In genomic region chr7:73120276-73120675, GRCm38 (mm10) we compare ENCODE assay signal across 16 mouse cellular contexts.
DNase-seq lines count a peak whose midpoint lies in the region; ATAC-seq lines count a peak whose summit lies in the region.
"Had no signal": no experiment of that assay in that cellular context is flagged by ENCODE, and none has a peak within 500 bp of the region (broad histone marks: within the 10 kb centered on the region; RNA-seq: fewer than 3 reads in every experiment).

No protein-coding gene starts in this region.

- peak; percentile 51 for DNase-seq in embryonic facial prominence, embryonic 11.5 days (ENCODE audit: low spot score)
- DNase-seq in embryonic facial prominence, embryonic 10.5 days (ENCODE audit: low spot score): no peak
- DNase-seq in heart, postnatal 4 days: peak; percentile 26
- DNase-seq in heart, postnatal 25 days (ENCODE audit: low spot score): no peak
- DNase-seq in right cerebral cortex, postnatal 25 days: peak; percentile 14
- no peak for DNase-seq in right cerebral cortex, postnatal 14 days
- no peak for DNase-seq in adrenal gland, adult (ENCODE audit: inconsistent age in 2 of 2, low spot score in 1 of 2)
- DNase-seq: cerebellum, adult 11-12 months; cerebellum, postnatal 36 days; lung, postnatal 36 days had no signal

- H3K9me3 ChIP-seq in embryonic facial prominence, embryonic 11.5 days (replicated peaks; ENCODE audit: control insufficient read depth, low read length): no peaks in the 10 kb centered on the region
- no peaks in the 10 kb centered on the region for H3K9me3 ChIP-seq in embryonic facial prominence, embryonic 10.5 days
- no peaks in the 10 kb centered on the region for H3K9me3 ChIP-seq in limb, embryonic 15.5 days
- H3K9me3 ChIP-seq: liver, embryonic 15.5 days; midbrain, embryonic 10.5 days had no signal

- WGBS in embryonic facial prominence, embryonic 11.5 days: 51% methylated on average over 9 of the region's 9 CpGs
- 66% methylated on average over 9 of the region's 9 CpGs for WGBS in embryonic facial prominence, embryonic 10.5 days
- WGBS in limb, embryonic 15.5 days: 40% methylated on average over 9 of the region's 9 CpGs

- H3K27ac ChIP-seq in embryonic facial prominence, embryonic 11.5 days (replicated peaks; ENCODE audit: low read depth, low read length): no peak overlapping the region
- H3K27ac ChIP-seq in embryonic facial prominence, embryonic 10.5 days (replicated peaks): no peak overlapping the region
- no peak overlapping the region for H3K27ac ChIP-seq in limb, embryonic 15.5 days
- H3K27ac ChIP-seq: liver, embryonic 15.5 days; midbrain, embryonic 10.5 days had no signal

- H3K4me3 ChIP-seq in embryonic facial prominence, embryonic 11.5 days (ENCODE audit: low read depth, low read length): no peak overlapping the region
- H3K4me3 ChIP-seq in embryonic facial prominence, embryonic 10.5 days: no peak overlapping the region
- no peak overlapping the region for H3K4me3 ChIP-seq in limb, embryonic 15.5 days
- H3K4me3 ChIP-seq: liver, embryonic 15.5 days; midbrain, embryonic 10.5 days; myocyte had no signal

- H3K4me1 ChIP-seq in embryonic facial prominence, embryonic 11.5 days (ENCODE audit: control insufficient read depth, insufficient read depth, low read length): no peaks in the 10 kb centered on the region
- H3K4me1 ChIP-seq in embryonic facial prominence, embryonic 10.5 days: peaks cover 15% of the 10 kb centered on the region
- peaks cover 17% of the 10 kb centered on the region for H3K4me1 ChIP-seq in limb, embryonic 15.5 days
- H3K4me1 ChIP-seq: liver, embryonic 15.5 days had no signal

- H3K27me3 ChIP-seq in embryonic facial prominence, embryonic 11.5 days (ENCODE audit: control insufficient read depth, insufficient read depth, low read length): no peaks in the 10 kb centered on the region
- peaks cover 1% of the 10 kb centered on the region; the same call in 1 of the 2 replicates for H3K27me3 ChIP-seq in embryonic facial prominence, embryonic 10.5 days (replicated peaks; ENCODE audit: low read depth, poor library complexity, severe bottlenecking)
- H3K27me3 ChIP-seq in limb, embryonic 15.5 days: no peaks in the 10 kb centered on the region
- H3K27me3 ChIP-seq: liver, embryonic 15.5 days; Patski had no signal

- no peak overlapping the region for H3K9ac ChIP-seq in embryonic facial prominence, embryonic 11.5 days (replicated peaks; ENCODE audit: low read length)
- H3K9ac ChIP-seq in limb, embryonic 15.5 days: no peak overlapping the region
- H3K9ac ChIP-seq: liver, embryonic 15.5 days had no signal

- H3K36me3 ChIP-seq in embryonic facial prominence, embryonic 11.5 days (replicated peaks; ENCODE audit: control insufficient read depth, insufficient read depth, low read depth, low read length): no peaks in the 10 kb centered on the region
- H3K36me3 ChIP-seq in embryonic facial prominence, embryonic 10.5 days (replicated peaks): no peaks in the 10 kb centered on the region
- no peaks in the 10 kb centered on the region for H3K36me3 ChIP-seq in limb, embryonic 15.5 days
- H3K36me3 ChIP-seq: liver, embryonic 15.5 days; midbrain, embryonic 10.5 days had no signal

- intact Hi-C loops in heart, postnatal 25 days (cut with DNase I): loop anchor here (5.0 kb wide), 1 partner anchor 257 kb away; the partner anchor contains the start of gene Rgma

- H3K4me2 ChIP-seq in embryonic facial prominence, embryonic 11.5 days (ENCODE audit: low read depth, low read length): no peak overlapping the region
- H3K4me2 ChIP-seq in limb, embryonic 15.5 days: no peak overlapping the region
- H3K4me2 ChIP-seq: liver, embryonic 15.5 days had no signal

- no peak for ATAC-seq in embryonic facial prominence, embryonic 11.5 days (replicated peaks; ENCODE audit: insufficient number of reproducible peaks, low FRiP score, low TSS enrichment, low read depth)
- 0 out of 2 replicates have a peak, but pooled peaks have one; percentile 49 for ATAC-seq in limb, embryonic 15.5 days (ENCODE audit: insufficient number of reproducible peaks, low FRiP score, low TSS enrichment, low read depth)
- ATAC-seq: inflammation-experienced regulatory T-cells, adult 6 months; Patski had no signal

Comparison
In these comparisons a context has a peak if more than half of its experiments do, and no peak if none do; other contexts are left out.
1. DNase-seq: peak in embryonic facial prominence, embryonic 11.5 days (single experiment), heart, postnatal 4 days (single experiment) and right cerebral cortex, postnatal 25 days (single experiment); none in embryonic facial prominence, embryonic 10.5 days (single experiment), heart, postnatal 25 days (single experiment), right cerebral cortex, postnatal 14 days (single experiment) and adrenal gland, adult (0 of 2).